Mouse (Mus musculus) hindbrain, embryonic 16.5 days (tissue): Measurements from ENCODE around the gene Shank1. TPM values are rescaled to one million over a fixed set of nuclear protein-coding genes. Genes with fewer than 3 reads are reported as not detected.
A peak's percentile ranks its signal among the peaks of the same experiment; 100 is the strongest.

ENCODE experiments used
- ATAC-seq: fragments of 200-750 bp; cut with Nextera tagmentation; 2 replicates; pipeline ENCODE4 v1.8.0; 2017; ENCODE audit warnings: moderate TSS enrichment, moderate library complexity
- H3K27ac ChIP-seq: fragments of 300-500 bp; sonication (generic); 2 replicates; pipeline ENCODE4 v1.5.1; 2014; ENCODE audit warnings: low read depth, mild to moderate bottlenecking, control low read depth, low read length, moderate library complexity
- H3K27me3 ChIP-seq: fragments of 300-500 bp; sonication (generic); replicated peaks from 2 replicates; pipeline ENCODE4 v1.6.1; 2014; ENCODE audit warnings: low read length; ENCODE audit not compliant: control insufficient read depth, insufficient read depth
- H3K36me3 ChIP-seq: fragments of 300-500 bp; sonication (generic); 2 replicates; pipeline ENCODE4 v1.6.1; 2014; ENCODE audit warnings: mild to moderate bottlenecking, low read length, moderate library complexity, mixed read lengths; ENCODE audit not compliant: control insufficient read depth, insufficient read depth
- H3K4me1 ChIP-seq: fragments of 300-500 bp; sonication (generic); 2 replicates; pipeline ENCODE4 v1.6.1; 2014; ENCODE audit warnings: low read depth, low read length; ENCODE audit not compliant: control insufficient read depth, insufficient read depth
- H3K4me2 ChIP-seq: fragments of 300-500 bp; sonication (generic); 2 replicates; pipeline ENCODE4 v1.6.1; 2014; ENCODE audit warnings: mild to moderate bottlenecking, low read length, control low read depth, moderate library complexity
- H3K4me3 ChIP-seq: fragments of 300-500 bp; sonication (generic); 2 replicates; pipeline ENCODE4 v1.5.1; 2014; ENCODE audit warnings: mild to moderate bottlenecking, low read length, control low read depth, moderate library complexity
- H3K9ac ChIP-seq: fragments of 300-500 bp; sonication (generic); 2 replicates; pipeline ENCODE4 v1.6.1; 2014; ENCODE audit warnings: low read depth, mild to moderate bottlenecking, control low read depth, low read length, moderate library complexity
- H3K9me3 ChIP-seq: fragments of 300-500 bp; sonication (generic); 2 replicates; pipeline ENCODE4 v1.6.1; 2014; ENCODE audit warnings: mild to moderate bottlenecking, low read length, moderate library complexity; ENCODE audit not compliant: control insufficient read depth
- WGBS: fragments of 180-500 bp; shearing (Covaris S2); extraction: QIAGEN DNeasy Blood & Tissue Kit; methylation state at CpG from one replicate; pipeline ENCODE4 v1.1.7; 2014; 5-methylcytosine and 5-hydroxymethylcytosine counted together
- polyA plus RNA-seq: library from polyadenylated mRNA; unstranded; fragments of >200 nt; fragmentation: Nextera tagmentation; extraction: Ambion mirVana; gene quantifications from 2 replicates; pipeline ENCODE4 v1.2.1, GENCODE M21; 2015

Gene Shank1
- polyA plus RNA-seq, 1 experiment from 2014 or later = 33.6 TPM

- Histone ChIP-seq H3K36me3 (peaks cover 12% of the 10 kb centered on the region), H3K4me1 (peaks cover 18% of the 10 kb centered on the region), H3K4me2 (peak overlapping the region; percentile 73), H3K27me3 (no peaks in the 10 kb centered on the region), H3K4me3 (peak overlapping the region; percentile 73), H3K9me3 (no peaks in the 10 kb centered on the region), H3K27ac (peak overlapping the region; percentile 81), H3K9ac (peak overlapping the region; percentile 86)
- ATAC-seq = peak; percentile 25
- under 1% methylated on average over 38 of the region's 38 CpGs for WGBS
Observed at GRCm38 (mm10) chr7:44310878-44311712, 1.0 kb downstream of the Shank1 start.

DNA sequence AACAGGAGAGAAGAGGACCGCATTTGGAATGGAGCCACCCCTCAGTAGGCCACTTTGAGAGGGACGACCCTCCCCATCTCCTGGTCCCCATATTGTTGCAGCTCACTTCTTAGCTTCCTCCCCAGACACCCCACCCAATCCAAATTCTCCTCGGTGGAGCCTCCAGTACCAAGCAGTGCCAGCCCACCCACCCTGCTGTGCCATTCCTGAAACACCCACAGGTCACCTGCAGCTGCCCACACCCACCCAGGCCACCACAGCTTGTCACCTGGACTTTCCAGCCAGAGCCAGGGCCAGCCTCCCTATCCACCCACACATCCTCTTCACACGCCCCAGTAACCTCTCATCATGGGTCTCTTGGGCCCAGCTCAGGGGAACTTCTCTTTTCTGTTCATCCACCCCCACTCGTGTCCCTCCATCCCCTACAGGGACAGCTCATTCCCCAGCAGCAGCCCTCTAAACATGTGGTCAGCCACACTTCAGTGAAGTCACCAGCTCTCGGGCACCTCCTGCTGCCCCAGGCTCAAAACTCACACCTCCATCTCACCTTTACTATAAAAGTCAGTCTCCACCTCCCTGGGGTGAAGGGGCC, 1.8 kb downstream of the Shank1 start:
- Histone ChIP-seq H3K9me3 (no peaks in the 10 kb centered on the region), H3K27ac (no peak overlapping the region), H3K4me1 (peaks cover 18% of the 10 kb centered on the region), H3K27me3 (no peaks in the 10 kb centered on the region), H3K4me2 (peak overlapping the region; percentile 73), H3K4me3 (peak overlapping the region; percentile 73), H3K36me3 (peaks cover 19% of the 10 kb centered on the region), H3K9ac (no peak overlapping the region; the same call in 1 of the 2 replicates)
- no peak for ATAC-seq
- 8% methylated on average over 6 of the region's 6 CpGs for WGBS

DNA sequence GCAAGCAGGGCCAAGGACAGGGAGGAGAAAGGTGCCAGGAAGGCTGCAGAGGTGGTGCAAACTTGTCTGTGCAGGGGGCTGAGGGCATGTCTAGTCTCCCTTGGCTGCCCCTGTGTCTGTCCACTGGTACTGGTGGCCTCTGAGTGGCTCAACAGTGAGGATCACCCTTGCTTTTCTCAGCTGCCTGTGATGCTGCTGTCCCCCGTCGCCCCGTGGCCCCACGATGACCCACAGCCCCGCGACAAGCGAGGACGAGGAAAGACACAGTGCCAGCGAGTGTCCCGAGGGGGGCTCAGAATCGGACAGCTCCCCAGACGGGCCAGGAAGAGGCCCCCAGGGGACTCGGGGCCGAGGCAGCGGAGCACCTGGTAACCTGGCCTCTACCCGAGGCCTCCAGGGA, 2.4 kb downstream of the Shank1 start:
- Histone ChIP-seq H3K9ac (no peak overlapping the region; the same call in 1 of the 2 replicates), H3K27me3 (no peaks in the 10 kb centered on the region), H3K4me2 (no peak overlapping the region), H3K27ac (no peak overlapping the region), H3K4me3 (no peak overlapping the region), H3K9me3 (no peaks in the 10 kb centered on the region), H3K4me1 (peaks cover 18% of the 10 kb centered on the region), H3K36me3 (peaks cover 22% of the 10 kb centered on the region)
- 64% methylated on average over 16 of the region's 16 CpGs for WGBS
- ATAC-seq = no peak

DNA sequence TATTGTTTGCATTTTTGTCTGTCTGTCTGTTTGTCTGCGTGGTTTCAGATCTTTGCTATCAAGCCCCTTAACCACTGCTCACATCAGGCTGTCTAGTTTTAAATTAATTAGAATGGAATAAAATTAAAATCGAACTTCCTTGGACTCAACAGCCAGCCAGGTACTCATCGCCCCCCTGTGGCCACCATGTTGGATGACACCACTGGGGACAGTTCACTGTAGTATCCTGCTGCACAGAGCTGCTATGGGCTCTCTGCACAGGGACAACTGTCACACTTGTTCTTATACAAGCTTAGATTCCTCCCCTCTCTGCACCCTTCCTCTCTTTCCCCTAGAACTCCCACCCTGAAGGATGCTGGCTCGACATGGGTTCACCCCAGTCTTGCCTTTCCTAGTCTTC, 7.9 kb downstream of the Shank1 start:
- H3K4me1 ChIP-seq = no peaks in the 10 kb centered on the region
- no peak overlapping the region for H3K9ac ChIP-seq
- no peaks in the 10 kb centered on the region for H3K9me3 ChIP-seq
- H3K27ac ChIP-seq = no peak overlapping the region
- 36% methylated on average over 4 of the region's 4 CpGs for WGBS
- no peaks in the 10 kb centered on the region for H3K27me3 ChIP-seq
- H3K36me3 ChIP-seq = peaks cover 47% of the 10 kb centered on the region
- ATAC-seq = peak; percentile 48; the same call in 1 of the 2 replicates
- H3K4me2 ChIP-seq = no peak overlapping the region
- H3K4me3 ChIP-seq = no peak overlapping the region

GRCm38 (mm10) chr7:44320886-44321285, 10.8 kb downstream of the Shank1 start:
- 0 out of 2 replicates have a peak, but pooled peaks have one; percentile 8 for ATAC-seq
- 49% methylated on average over 8 of the region's 8 CpGs for WGBS

DNA sequence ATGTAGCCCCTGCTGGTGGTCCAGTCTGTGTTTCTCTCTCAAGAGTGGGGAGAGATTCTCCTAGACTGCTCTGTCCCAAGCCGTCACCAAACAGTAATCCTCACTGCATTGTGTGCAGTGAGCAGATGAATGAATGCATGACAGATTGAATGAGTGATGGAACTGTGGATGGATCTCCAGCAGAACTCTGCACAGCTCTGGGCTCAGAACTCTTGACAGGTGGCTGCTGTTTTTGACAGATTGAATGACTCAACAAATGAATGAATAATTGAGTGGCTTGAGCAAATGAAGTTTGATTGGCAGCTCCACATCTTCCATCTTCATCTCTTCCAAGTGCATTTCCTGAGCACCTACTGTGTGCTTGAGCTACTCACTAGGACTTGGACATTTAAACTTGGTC, 12.2 kb downstream of the Shank1 start:
- Histone ChIP-seq H3K9ac (no peak overlapping the region), H3K36me3 (peaks cover 30% of the 10 kb centered on the region), H3K4me2 (no peak overlapping the region), H3K4me1 (no peaks in the 10 kb centered on the region), H3K27ac (no peak overlapping the region), H3K27me3 (no peaks in the 10 kb centered on the region), H3K9me3 (no peaks in the 10 kb centered on the region), H3K4me3 (no peak overlapping the region)
- no peak for ATAC-seq
- 91% methylated on average over 1 of the region's 1 CpGs for WGBS

More at GRCm38 (mm10) chr7:44320886-44321285, 10.8 kb downstream of the Shank1 start:
- Histone ChIP-seq H3K27me3 (no peaks in the 10 kb centered on the region), H3K36me3 (peaks cover 42% of the 10 kb centered on the region), H3K4me1 (no peaks in the 10 kb centered on the region), H3K4me3 (no peak overlapping the region), H3K9me3 (no peaks in the 10 kb centered on the region), H3K9ac (no peak overlapping the region), H3K27ac (no peak overlapping the region), H3K4me2 (no peak overlapping the region)

DNA sequence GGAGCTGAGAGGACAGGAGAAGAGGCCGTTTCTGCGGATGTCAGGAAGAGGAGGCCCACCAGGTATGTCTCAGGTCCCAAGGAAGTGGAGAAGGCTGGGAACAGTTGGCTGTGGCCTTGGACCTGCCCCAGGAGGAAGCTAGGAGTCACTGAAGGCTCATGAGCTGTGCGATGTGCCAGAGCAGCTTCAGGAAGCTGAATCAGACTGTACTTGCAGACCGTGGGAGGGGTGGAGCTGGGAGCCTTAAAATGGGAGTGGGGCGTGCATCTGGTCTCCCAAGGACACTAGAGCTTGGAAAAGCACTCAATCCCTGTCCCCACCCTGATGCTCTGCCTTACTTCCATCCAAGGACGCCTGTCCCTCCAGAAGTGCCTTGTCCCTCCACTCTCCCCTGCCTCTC, 16.6 kb downstream of the Shank1 start:
- Histone ChIP-seq H3K36me3 (peaks cover 10% of the 10 kb centered on the region), H3K27ac (no peak overlapping the region), H3K4me3 (no peak overlapping the region), H3K27me3 (no peaks in the 10 kb centered on the region), H3K4me2 (no peak overlapping the region), H3K9ac (no peak overlapping the region), H3K9me3 (no peaks in the 10 kb centered on the region), H3K4me1 (no peaks in the 10 kb centered on the region)
- 64% methylated on average over 6 of the region's 6 CpGs for WGBS
- ATAC-seq = no peak

GRCm38 (mm10) chr7:44332336-44332735, 22.3 kb downstream of the Shank1 start:
- Histone ChIP-seq H3K4me1 (peaks cover 10% of the 10 kb centered on the region), H3K4me3 (no peak overlapping the region), H3K4me2 (no peak overlapping the region), H3K27me3 (no peaks in the 10 kb centered on the region; the same call in 1 of the 2 replicates), H3K36me3 (peaks cover 9% of the 10 kb centered on the region; the same call in 1 of the 2 replicates), H3K27ac (no peak overlapping the region), H3K9ac (no peak overlapping the region), H3K9me3 (no peaks in the 10 kb centered on the region)
- ATAC-seq = no peak
- 72% methylated on average over 3 of the region's 3 CpGs for WGBS

GRCm38 (mm10) chr7:44334139-44334538, 24.1 kb downstream of the Shank1 start:
- H3K27me3 ChIP-seq = no peaks in the 10 kb centered on the region; the same call in 1 of the 2 replicates
- H3K9me3 ChIP-seq = no peaks in the 10 kb centered on the region
- 79% methylated on average over 14 of the region's 14 CpGs for WGBS
- peaks cover 9% of the 10 kb centered on the region; the same call in 1 of the 2 replicates for H3K36me3 ChIP-seq
- peaks cover 19% of the 10 kb centered on the region for H3K4me1 ChIP-seq
- no peak for ATAC-seq
- no peak overlapping the region for H3K4me2 ChIP-seq
- H3K27ac ChIP-seq = no peak overlapping the region
- H3K9ac ChIP-seq = no peak overlapping the region
- H3K4me3 ChIP-seq = no peak overlapping the region
